Mouse (Mus musculus) olfactory bulb, adult 2 months (tissue): ENCODE results near the gene Ifna13.

Experiments
- CTCF ChIP-seq: fragments of 200-500 bp; IDR thresholded peaks from 2 replicates; pipeline ENCODE4 v1.5.1; 2012; ENCODE audit warnings: low read depth, mild to moderate bottlenecking, low read length, moderate library complexity; ENCODE audit not compliant: insufficient read depth
- POLR2A ChIP-seq: fragments of 200-500 bp; IDR thresholded peaks from 2 replicates; pipeline ENCODE4 v1.6.1; 2012; ENCODE audit warnings: mild to moderate bottlenecking, low read depth, low read length, moderate library complexity; ENCODE audit not compliant: insufficient read depth

DNA sequence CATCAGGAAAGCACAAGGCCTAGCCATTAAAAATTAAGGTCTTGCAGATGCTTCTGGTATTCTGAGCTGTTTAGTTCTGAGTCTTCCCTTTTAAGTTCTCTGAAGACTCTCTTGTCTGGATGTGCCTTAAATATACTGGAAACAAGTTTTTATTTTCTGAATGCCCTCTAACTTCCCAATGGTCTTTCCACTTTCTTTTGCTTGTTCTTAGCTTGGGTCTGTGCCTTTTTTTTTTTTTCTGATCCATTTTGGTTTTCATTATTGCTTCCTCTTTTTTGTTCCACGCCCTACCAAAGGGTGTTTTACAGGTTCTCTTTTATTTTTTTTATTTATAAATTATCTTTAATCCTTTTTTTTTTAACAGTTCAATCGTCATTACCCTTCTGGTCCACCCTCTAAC lies at the start of gene Ifna13:
- TF ChIP-seq CTCF (no peak), POLR2A (no peak)
